8 mouse cellular contexts compared by ENCODE assay signal in the genomic region with DNA sequence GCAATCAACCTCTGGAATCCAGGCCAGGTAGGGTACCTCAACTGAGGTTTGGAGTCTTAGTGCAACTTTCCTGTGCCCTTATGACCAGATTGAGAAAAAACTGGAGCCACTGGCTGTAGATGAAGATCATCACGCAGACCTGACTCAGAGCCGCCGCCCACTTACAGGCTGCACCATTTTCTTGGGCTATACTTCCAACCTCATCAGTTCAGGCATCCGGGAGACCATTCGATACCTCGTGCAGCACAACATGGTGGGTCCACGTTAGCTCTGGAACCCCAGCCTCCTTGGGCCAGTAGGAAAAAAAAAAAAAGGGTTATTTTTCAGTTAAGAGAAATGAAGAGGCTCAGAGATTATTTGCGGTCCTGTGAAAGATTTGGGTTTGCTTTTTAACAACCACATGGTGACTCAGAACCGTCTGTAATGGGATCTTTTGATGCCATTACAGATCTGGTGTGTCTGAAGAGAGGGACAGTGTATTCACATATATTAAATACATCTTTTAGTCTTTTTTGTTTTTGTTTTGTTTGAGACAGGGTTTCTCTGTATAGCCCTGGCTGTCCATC. TPM values are rescaled to one million over a fixed set of nuclear protein-coding genes. Genes with fewer than 3 reads are reported as not detected.
DNase-seq lines count a peak whose midpoint lies in the region; ATAC-seq and TF ChIP-seq lines count a peak whose summit lies in the region.

No protein-coding gene starts in this region.

- H3K4me2 ChIP-seq in limb, embryonic 12.5 days: peak overlapping the region; percentile 66
- H3K4me2 ChIP-seq in stomach, embryonic 15.5 days: peak overlapping the region; percentile 88

- peak overlapping the region; percentile 91 for H3K27ac ChIP-seq in testis, adult 2 months (ENCODE audit: control insufficient read depth, insufficient read depth, low read depth, low read length)
- peak overlapping the region; percentile 96 for H3K27ac ChIP-seq in limb, embryonic 12.5 days
- peak overlapping the region; percentile 99 for H3K27ac ChIP-seq in stomach, embryonic 15.5 days

- peak overlapping the region; percentile 80 for H3K4me3 ChIP-seq in erythroblast, embryonic 14.5 days (replicated peaks)
- H3K4me3 ChIP-seq in testis, adult 2 months (ENCODE audit: control insufficient read depth, low read depth, low read length): peak overlapping the region; percentile 91
- peak overlapping the region; percentile 95 for H3K4me3 ChIP-seq in limb, embryonic 12.5 days (replicated peaks)
- peak overlapping the region; percentile 98 for H3K4me3 ChIP-seq in stomach, embryonic 15.5 days (replicated peaks)

- no peak for TF ChIP-seq POLR2A in testis, adult 2 months (IDR thresholded peaks at IDR 0.05; ENCODE audit: control insufficient read depth, low read depth, low read length)

- H3K9me3 ChIP-seq in erythroblast, embryonic 14.5 days (ENCODE audit: control insufficient read depth, low read length): no peaks in the 10 kb centered on the region
- H3K9me3 ChIP-seq in limb, embryonic 12.5 days: no peaks in the 10 kb centered on the region
- H3K9me3 ChIP-seq in stomach, embryonic 15.5 days: no peaks in the 10 kb centered on the region

- H3K27me3 ChIP-seq in erythroblast, embryonic 14.5 days (ENCODE audit: control insufficient read depth): no peaks in the 10 kb centered on the region
- H3K27me3 ChIP-seq in testis, adult 2 months (ENCODE audit: control insufficient read depth, insufficient read depth, low read length): no peaks in the 10 kb centered on the region
- no peaks in the 10 kb centered on the region for H3K27me3 ChIP-seq in limb, embryonic 12.5 days
- no peaks in the 10 kb centered on the region for H3K27me3 ChIP-seq in stomach, embryonic 15.5 days (replicated peaks)

- peaks cover 46% of the 10 kb centered on the region for H3K36me3 ChIP-seq in erythroblast, embryonic 14.5 days (ENCODE audit: control insufficient read depth)
- peaks cover 1% of the 10 kb centered on the region; the same call in 1 of the 2 replicates for H3K36me3 ChIP-seq in testis, adult 2 months (ENCODE audit: control insufficient read depth, insufficient read depth, low read length)
- peaks cover 47% of the 10 kb centered on the region for H3K36me3 ChIP-seq in limb, embryonic 12.5 days
- H3K36me3 ChIP-seq in stomach, embryonic 15.5 days: peaks cover 35% of the 10 kb centered on the region

- H3K4me1 ChIP-seq in erythroblast, embryonic 14.5 days (ENCODE audit: control insufficient read depth): peaks cover 59% of the 10 kb centered on the region
- H3K4me1 ChIP-seq in testis, adult 2 months (ENCODE audit: control insufficient read depth, insufficient read depth, low read length): peaks cover 9% of the 10 kb centered on the region
- H3K4me1 ChIP-seq in limb, embryonic 12.5 days (replicated peaks): peaks cover 14% of the 10 kb centered on the region; the same call in 1 of the 2 replicates
- peaks cover 14% of the 10 kb centered on the region; the same call in 1 of the 2 replicates for H3K4me1 ChIP-seq in stomach, embryonic 15.5 days

- no peak for DNase-seq in testis, postnatal 14 days (ENCODE audit: low spot score)
- DNase-seq in ovary, postnatal 36 days (ENCODE audit: low spot score): no peak
- DNase-seq in kidney, postnatal 36 days: no peak

- ATAC-seq in erythroblast, adult 5-6 weeks (replicated peaks; ENCODE audit: low FRiP score, poor library complexity, severe bottlenecking): no peak
- no peak for ATAC-seq in limb, embryonic 12.5 days (ENCODE audit: insufficient number of reproducible peaks, insufficient read depth, low FRiP score, low TSS enrichment, low read depth)
- ATAC-seq in stomach, embryonic 15.5 days (ENCODE audit: insufficient read depth, low FRiP score, low read depth): no peak

- TF ChIP-seq CTCF in testis, adult 2 months (IDR thresholded peaks at IDR 0.05; ENCODE audit: control insufficient read depth, insufficient read depth, insufficient replicate concordance, low read depth, low read length): no peak

- H3K9ac ChIP-seq in limb, embryonic 12.5 days (replicated peaks): peak overlapping the region; percentile 85
- peak overlapping the region; percentile 89; the same call in 1 of the 2 replicates for H3K9ac ChIP-seq in stomach, embryonic 15.5 days

- WGBS in limb, embryonic 12.5 days: 38% methylated on average over 9 of the region's 9 CpGs
- 35% methylated on average over 9 of the region's 9 CpGs for WGBS in stomach, embryonic 15.5 days

RNA-seq across cellular contexts. Expression of gene Dhps, which starts 0.9 kb away (rescaled TPM):
- 2.0 and 2.1 TPM in 2 replicates for polyA plus RNA-seq in erythroblast, embryonic 14.5 days (2012)
- 12.3 and 16.1 TPM in 2 replicates for total RNA-seq in erythroblast, adult 5-6 weeks (2015; ENCODE audit: low replicate concordance)
- total RNA-seq in erythroblast, adult 5-6 weeks (2017; ENCODE audit: low replicate concordance): 3.2 and 12.1 TPM in 2 replicates
- polyA plus RNA-seq in testis, adult 2 months (2012; rRNA removed): 20.0 and 22.2 TPM in 2 replicates
- polyA plus RNA-seq in limb, embryonic 12.5 days (2016; fragmentation: Nextera tagmentation; extraction: Ambion mirVana): 71.5 and 72.3 TPM in 2 replicates
- polyA plus RNA-seq in stomach, embryonic 15.5 days (2015; fragmentation: Nextera tagmentation; extraction: Ambion mirVana): 50.6 and 60.0 TPM in 2 replicates

RNA-seq across cellular contexts. Expression of gene Gm5741, which starts 4.7 kb away (rescaled TPM):
- 0.37 TPM in 1 of 2 replicates, not detected in the other for polyA plus RNA-seq in erythroblast, embryonic 14.5 days (2012)
- not detected in 2 replicates for total RNA-seq in erythroblast, adult 5-6 weeks (2015; ENCODE audit: low replicate concordance)
- total RNA-seq in erythroblast, adult 5-6 weeks (2017; ENCODE audit: low replicate concordance): not detected in 2 replicates
- polyA plus RNA-seq in testis, adult 2 months (2012; rRNA removed): not detected in 2 replicates
- polyA plus RNA-seq in limb, embryonic 12.5 days (2016; fragmentation: Nextera tagmentation; extraction: Ambion mirVana): 1.1 TPM in 1 of 2 replicates, not detected in the other
- polyA plus RNA-seq in stomach, embryonic 15.5 days (2015; fragmentation: Nextera tagmentation; extraction: Ambion mirVana): 0.70 and 0.86 TPM in 2 replicates

RNA-seq across cellular contexts. Expression of gene Wdr83os, which starts 8.1 kb away (rescaled TPM):
- polyA plus RNA-seq in erythroblast, embryonic 14.5 days (2012): 0.28 and 1.5 TPM in 2 replicates
- total RNA-seq in erythroblast, adult 5-6 weeks (2015; ENCODE audit: low replicate concordance): 26.1 and 31.3 TPM in 2 replicates
- 4.3 and 11.3 TPM in 2 replicates for total RNA-seq in erythroblast, adult 5-6 weeks (2017; ENCODE audit: low replicate concordance)
- polyA plus RNA-seq in testis, adult 2 months (2012; rRNA removed): 32.1 and 32.6 TPM in 2 replicates
- polyA plus RNA-seq in limb, embryonic 12.5 days (2016; fragmentation: Nextera tagmentation; extraction: Ambion mirVana): 121 and 123 TPM in 2 replicates
- 131 and 142 TPM in 2 replicates for polyA plus RNA-seq in stomach, embryonic 15.5 days (2015; fragmentation: Nextera tagmentation; extraction: Ambion mirVana)

RNA-seq across cellular contexts. Expression of gene Wdr83, which starts 8.7 kb away (rescaled TPM):
- 2.7 and 4.7 TPM in 2 replicates for polyA plus RNA-seq in erythroblast, embryonic 14.5 days (2012)
- total RNA-seq in erythroblast, adult 5-6 weeks (2015; ENCODE audit: low replicate concordance): 1.7 and 16.9 TPM in 2 replicates
- 4.9 and 6.3 TPM in 2 replicates for total RNA-seq in erythroblast, adult 5-6 weeks (2017; ENCODE audit: low replicate concordance)
- polyA plus RNA-seq in testis, adult 2 months (2012; rRNA removed): 21.1 and 21.4 TPM in 2 replicates
- polyA plus RNA-seq in limb, embryonic 12.5 days (2016; fragmentation: Nextera tagmentation; extraction: Ambion mirVana): 49.9 and 52.2 TPM in 2 replicates
- polyA plus RNA-seq in stomach, embryonic 15.5 days (2015; fragmentation: Nextera tagmentation; extraction: Ambion mirVana): 40.6 and 41.1 TPM in 2 replicates

RNA-seq across cellular contexts. Expression of gene Man2b1, which starts 10.6 kb away (rescaled TPM):
- polyA plus RNA-seq in erythroblast, embryonic 14.5 days (2012): 0.13 and 0.27 TPM in 2 replicates
- 27.5 and 32.8 TPM in 2 replicates for total RNA-seq in erythroblast, adult 5-6 weeks (2015; ENCODE audit: low replicate concordance)
- 17.8 and 18.6 TPM in 2 replicates for total RNA-seq in erythroblast, adult 5-6 weeks (2017; ENCODE audit: low replicate concordance)
- polyA plus RNA-seq in testis, adult 2 months (2012; rRNA removed): 19.3 and 19.6 TPM in 2 replicates
- 24.2 and 28.4 TPM in 2 replicates for polyA plus RNA-seq in limb, embryonic 12.5 days (2016; fragmentation: Nextera tagmentation; extraction: Ambion mirVana)
- 45.1 and 55.7 TPM in 2 replicates for polyA plus RNA-seq in stomach, embryonic 15.5 days (2015; fragmentation: Nextera tagmentation; extraction: Ambion mirVana)

Comparison
In these comparisons a context has a peak if more than half of its experiments do, and no peak if none do; other contexts are left out.
1. RNA of gene Wdr83os, which starts 8.1 kb away (polyA plus RNA-seq): 131 to 142 TPM in stomach, embryonic 15.5 days, 121 to 123 TPM in limb, embryonic 12.5 days and 32.1 to 32.6 TPM in testis, adult 2 months; 0.28 to 1.5 TPM in erythroblast, embryonic 14.5 days; every median in the first group is over 10 times any median in the second.
2. Peak in every context shown above with its lines, with median percentiles within 50 percentile points of each other: H3K4me3 ChIP-seq and H3K27ac ChIP-seq.